Mouse (Mus musculus) intestine, embryonic 14.5 days (tissue): ENCODE results near the gene Glp1r. TPM values are rescaled to one million over a fixed set of nuclear protein-coding genes. Genes with fewer than 3 reads are reported as not detected.

Experiments
- ATAC-seq: fragments of 200-750 bp; cut with Nextera tagmentation; replicated peaks from 2 replicates; pipeline ENCODE4 v1.8.0; 2017; ENCODE audit warnings: low read depth, moderate number of reproducible peaks, moderate TSS enrichment, moderate library complexity; ENCODE audit not compliant: low FRiP score, low TSS enrichment
- DNase-seq: peaks from one replicate; pipeline ENCODE4 v3.0.0-alpha.2; 2018; ENCODE audit warnings: low spot score
- H3K27ac ChIP-seq: fragments of 300-500 bp; sonication (generic); 2 replicates; pipeline ENCODE4 v1.5.1; 2014; ENCODE audit warnings: low read depth, mild to moderate bottlenecking, control low read depth
- H3K27me3 ChIP-seq: fragments of 300-500 bp; sonication (generic); replicated peaks from 2 replicates; pipeline ENCODE4 v1.6.1; 2014; ENCODE audit warnings: low read length, control low read depth; ENCODE audit not compliant: control insufficient read depth, insufficient read depth
- H3K36me3 ChIP-seq: fragments of 300-500 bp; sonication (generic); 2 replicates; pipeline ENCODE4 v1.6.1; 2014; ENCODE audit warnings: low read length, control low read depth; ENCODE audit not compliant: control insufficient read depth, insufficient read depth
- H3K4me1 ChIP-seq: fragments of 300-500 bp; sonication (generic); replicated peaks from 2 replicates; pipeline ENCODE4 v1.6.1; 2014; ENCODE audit warnings: low read length, control low read depth, mixed read lengths; ENCODE audit not compliant: control insufficient read depth, insufficient read depth
- H3K4me2 ChIP-seq: fragments of 300-500 bp; sonication (generic); 2 replicates; pipeline ENCODE4 v1.6.1; 2014; ENCODE audit warnings: low read length
- H3K4me3 ChIP-seq: fragments of 300-500 bp; sonication (generic); 2 replicates; pipeline ENCODE4 v1.5.1; 2014; ENCODE audit warnings: low read depth, low read length, control low read depth, mixed read lengths
- H3K9ac ChIP-seq: fragments of 300-500 bp; sonication (generic); 2 replicates; pipeline ENCODE4 v1.6.1; 2014; ENCODE audit warnings: mild to moderate bottlenecking, low read length
- H3K9me3 ChIP-seq: fragments of 300-500 bp; sonication (generic); 2 replicates; pipeline ENCODE4 v1.6.1; 2016; ENCODE audit warnings: low read length, control low read depth; ENCODE audit not compliant: control insufficient read depth
- WGBS: fragments of 180-500 bp; shearing (Covaris S2); extraction: QIAGEN DNeasy Blood & Tissue Kit; methylation state at CpG from one replicate; pipeline ENCODE4 v1.1.7; 2014; 5-methylcytosine and 5-hydroxymethylcytosine counted together
- polyA plus RNA-seq: library from polyadenylated mRNA; unstranded; fragments of >200 nt; fragmentation: Nextera tagmentation; extraction: Ambion mirVana; gene quantifications from 2 replicates; pipeline ENCODE4 v1.2.1, GENCODE M21; 2014

Glp1r gene
- polyA plus RNA-seq, 1 experiment from 2014 or later = 0.37 TPM

GRCm38 (mm10) chr17:30962880-30963279 is 61.3 kb downstream of the Glp1r start:
- ATAC-seq (no peak), DNase-seq (no peak)
- H3K4me1 ChIP-seq = no peaks in the 10 kb centered on the region
- no peak overlapping the region for H3K9ac ChIP-seq
- H3K27ac ChIP-seq = no peak overlapping the region
- H3K4me2 ChIP-seq = no peak overlapping the region
- WGBS = 44% methylated on average over 2 of the region's 2 CpGs
- H3K4me3 ChIP-seq = no peak overlapping the region
- H3K27me3 ChIP-seq = no peaks in the 10 kb centered on the region
- H3K9me3 ChIP-seq = no peaks in the 10 kb centered on the region
- no peaks in the 10 kb centered on the region for H3K36me3 ChIP-seq

GRCm38 (mm10) chr17:30969983-30970382 is 68.4 kb downstream of the Glp1r start:
- Histone ChIP-seq H3K4me2 (no peak overlapping the region), H3K27me3 (no peaks in the 10 kb centered on the region), H3K9ac (no peak overlapping the region), H3K4me3 (no peak overlapping the region), H3K36me3 (no peaks in the 10 kb centered on the region), H3K27ac (no peak overlapping the region), H3K9me3 (no peaks in the 10 kb centered on the region), H3K4me1 (peaks cover 7% of the 10 kb centered on the region; the same call in 1 of the 2 replicates)
- ATAC-seq (no peak), DNase-seq (no peak)
- WGBS = 47% methylated on average over 4 of the region's 4 CpGs

- H3K27me3 ChIP-seq = no peaks in the 10 kb centered on the region
- H3K36me3 ChIP-seq = no peaks in the 10 kb centered on the region
- H3K4me3 ChIP-seq = no peak overlapping the region
- H3K9ac ChIP-seq = no peak overlapping the region
- WGBS = 82% methylated on average over 7 of the region's 7 CpGs
- ATAC-seq (no peak), DNase-seq (no peak)
- no peak overlapping the region for H3K4me2 ChIP-seq
- no peaks in the 10 kb centered on the region for H3K9me3 ChIP-seq
- peaks cover 7% of the 10 kb centered on the region; the same call in 1 of the 2 replicates for H3K4me1 ChIP-seq
- no peak overlapping the region for H3K27ac ChIP-seq
Measured at GRCm38 (mm10) chr17:30971877-30972276, 70.3 kb downstream of the Glp1r start.

GRCm38 (mm10) chr17:30973332-30973731 is 71.7 kb downstream of the Glp1r start:
- H3K9me3 ChIP-seq = no peaks in the 10 kb centered on the region
- no peak overlapping the region; the same call in 1 of the 2 replicates for H3K27ac ChIP-seq
- H3K4me3 ChIP-seq = no peak overlapping the region
- H3K27me3 ChIP-seq = no peaks in the 10 kb centered on the region
- ATAC-seq = 0 out of 2 replicates have a peak, but pooled peaks have one; percentile 53
- no peak overlapping the region for H3K4me2 ChIP-seq
- no peak overlapping the region for H3K9ac ChIP-seq
- no peaks in the 10 kb centered on the region for H3K36me3 ChIP-seq
- DNase-seq = no peak
- WGBS = 48% methylated on average over 6 of the region's 6 CpGs
- H3K4me1 ChIP-seq = peaks cover 7% of the 10 kb centered on the region; the same call in 1 of the 2 replicates

GRCm38 (mm10) chr17:30977290-30977689 is 75.7 kb downstream of the Glp1r start:
- Histone ChIP-seq H3K9ac (no peak overlapping the region), H3K4me2 (no peak overlapping the region), H3K4me1 (peaks cover 3% of the 10 kb centered on the region; the same call in 1 of the 2 replicates), H3K27me3 (no peaks in the 10 kb centered on the region), H3K4me3 (no peak overlapping the region), H3K36me3 (no peaks in the 10 kb centered on the region), H3K9me3 (no peaks in the 10 kb centered on the region), H3K27ac (no peak overlapping the region)
- ATAC-seq (no peak), DNase-seq (no peak)
- WGBS = 65% methylated on average over 2 of the region's 2 CpGs

- DNase-seq = no peak
- WGBS = 58% methylated on average over 10 of the region's 10 CpGs
- H3K9me3 ChIP-seq = no peaks in the 10 kb centered on the region
- H3K36me3 ChIP-seq = no peaks in the 10 kb centered on the region
- ATAC-seq = no peak
- no peak overlapping the region for H3K27ac ChIP-seq
- no peak overlapping the region for H3K4me2 ChIP-seq
- no peak overlapping the region for H3K4me3 ChIP-seq
- H3K4me1 ChIP-seq = peaks cover 3% of the 10 kb centered on the region; the same call in 1 of the 2 replicates
- no peak overlapping the region for H3K9ac ChIP-seq
- H3K27me3 ChIP-seq = no peaks in the 10 kb centered on the region
Measured at GRCm38 (mm10) chr17:30978556-30978955, 76.9 kb downstream of the Glp1r start.

GRCm38 (mm10) chr17:30983521-30983920 is 81.9 kb downstream of the Glp1r start:
- Histone ChIP-seq H3K27me3 (no peaks in the 10 kb centered on the region), H3K27ac (no peak overlapping the region), H3K4me2 (no peak overlapping the region), H3K4me3 (no peak overlapping the region), H3K9ac (no peak overlapping the region), H3K9me3 (no peaks in the 10 kb centered on the region), H3K4me1 (no peaks in the 10 kb centered on the region), H3K36me3 (no peaks in the 10 kb centered on the region)
- DNase-seq (no peak), ATAC-seq (no peak)
- WGBS = 66% methylated on average over 4 of the region's 4 CpGs

- H3K9me3 ChIP-seq = no peaks in the 10 kb centered on the region
- H3K36me3 ChIP-seq = no peaks in the 10 kb centered on the region
- no peaks in the 10 kb centered on the region for H3K4me1 ChIP-seq
- no peak overlapping the region for H3K9ac ChIP-seq
- ATAC-seq = no peak
- 66% methylated on average over 10 of the region's 10 CpGs for WGBS
- H3K4me3 ChIP-seq = no peak overlapping the region
- no peak for DNase-seq
- no peaks in the 10 kb centered on the region for H3K27me3 ChIP-seq
- no peak overlapping the region for H3K4me2 ChIP-seq
- no peak overlapping the region for H3K27ac ChIP-seq
Measured at GRCm38 (mm10) chr17:30990254-30990653, 88.6 kb downstream of the Glp1r start.
